Mouse (Mus musculus): ENCODE data around the gene Trappc13.

DNA sequence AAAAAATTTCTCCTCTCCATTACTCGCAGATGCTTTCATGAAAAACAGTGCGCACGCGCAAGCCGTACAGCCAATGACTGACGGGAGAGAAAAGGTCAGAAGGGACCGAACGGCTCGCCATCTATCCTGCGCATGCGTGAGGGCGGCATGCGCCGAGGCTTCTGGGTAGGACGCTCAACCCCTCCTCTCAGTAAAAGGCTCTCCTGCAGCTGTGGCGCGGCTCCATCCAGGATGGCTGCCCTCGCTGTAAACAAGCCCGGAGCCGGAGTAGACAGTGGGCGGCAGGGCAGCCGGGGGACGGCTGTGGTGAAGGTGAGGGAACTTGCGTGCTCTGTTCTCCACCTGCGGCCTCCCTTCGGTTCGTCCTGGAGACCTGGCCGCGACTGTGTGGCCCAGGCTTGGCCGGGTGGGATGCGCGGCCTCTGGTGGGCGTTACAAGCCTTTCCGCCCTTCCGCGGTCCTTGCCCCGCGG is 417 bp upstream of the Trappc13 start, which contains the start of gene Trim23:
- peak; percentile 72 for TF ChIP-seq CTCF (IDR thresholded peaks at IDR 0.05; ENCODE audit: low read depth)
- TF ChIP-seq EP300 (IDR thresholded peaks at IDR 0.05; ENCODE audit: low read depth) = no peak
